Mouse (Mus musculus) megakaryocyte, embryonic 14.5 days (primary cell): ENCODE results near the gene Maml2.

Source experiments
- FLI1 ChIP-seq: IDR thresholded peaks from 2 replicates; pipeline ENCODE4 v1.6.1; 2012; ENCODE audit warnings: low read length, inconsistent platforms, mixed read lengths
- GATA1 ChIP-seq: IDR thresholded peaks from 3 replicates; pipeline ENCODE4 v1.6.1; 2012; ENCODE audit warnings: mixed read lengths, low read length, inconsistent platforms, borderline replicate concordance

DNA sequence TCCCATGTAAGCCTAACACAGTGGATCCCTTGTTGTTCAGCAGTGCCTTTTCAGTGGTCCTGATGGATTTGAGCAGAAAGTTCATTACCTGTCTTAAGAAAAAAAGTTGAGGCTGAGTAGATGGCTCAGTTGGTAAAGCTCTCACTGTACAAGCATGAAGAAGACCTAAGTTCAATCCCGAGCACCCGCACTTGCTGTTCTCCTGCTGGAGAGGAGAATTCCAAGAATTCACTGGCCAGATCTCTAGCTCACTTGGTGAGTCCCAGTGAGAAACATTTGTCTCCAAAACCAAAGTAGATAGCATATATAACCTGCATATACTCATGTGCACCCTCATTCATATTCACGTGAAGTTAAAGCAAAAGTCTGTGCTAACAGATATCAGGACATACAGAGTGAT lies 8.7 kb downstream of the Maml2 start:
- TF ChIP-seq GATA1: no peak
- TF ChIP-seq FLI1: no peak
